Mouse (Mus musculus) C2C12 (cell line): ENCODE measurements around the gene Olfr1090.

Experiments
- CTCF ChIP-seq: IDR thresholded peaks from one replicate; pipeline ENCODE4 v1.5.1; 2011; ENCODE audit not compliant: control insufficient read depth, insufficient read depth, insufficient read length
- MAX ChIP-seq: IDR thresholded peaks from one replicate; pipeline ENCODE4 v1.6.1; 2011; ENCODE audit warnings: mild to moderate bottlenecking, control low read depth
- MYOG ChIP-seq: IDR thresholded peaks from one replicate; pipeline ENCODE4 v1.6.1; 2011; ENCODE audit not compliant: control insufficient read depth, insufficient read length; ENCODE audit errors: extremely low read depth
- USF1 ChIP-seq: IDR thresholded peaks from one replicate; pipeline ENCODE4 v1.6.1; 2011; ENCODE audit warnings: low read depth, mild to moderate bottlenecking, control low read depth, moderate library complexity

GRCm38 (mm10) chr2:86733601-86734000 is 25.2 kb downstream of the Olfr1090 start, which contains the start of gene Olfr1089:
- TF ChIP-seq CTCF = no peak
- no peak for TF ChIP-seq USF1
- no peak for TF ChIP-seq MAX
- TF ChIP-seq MYOG = no peak
